Mouse (Mus musculus) brown adipose tissue, adult 24 weeks (tissue): Measurements from ENCODE around the gene Mad2l1. TPM values are rescaled to one million over a fixed set of nuclear protein-coding genes. Genes with fewer than 3 reads are reported as not detected.

Source experiments
- H3K27ac ChIP-seq: fragments of 200-500 bp; replicated peaks from 2 replicates; pipeline ENCODE4 v1.5.1; 2012; ENCODE audit warnings: low read depth, mild to moderate bottlenecking, low read length
- H3K4me1 ChIP-seq: fragments of 200-500 bp; 2 replicates; pipeline ENCODE4 v1.6.1; 2012; ENCODE audit warnings: low read length, mixed read lengths; ENCODE audit not compliant: control insufficient read depth, insufficient read depth, insufficient read length
- H3K4me3 ChIP-seq: fragments of 200-500 bp; 2 replicates; pipeline ENCODE4 v1.5.1; 2012; ENCODE audit warnings: low read depth, mild to moderate bottlenecking, low read length, moderate library complexity; ENCODE audit not compliant: insufficient read depth
- polyA plus RNA-seq: library from polyadenylated mRNA; stranded (reverse); fragments of >200 nt; gene quantifications from 2 replicates; pipeline ENCODE4 v1.2.4, GENCODE M21; 2012; ENCODE audit not compliant: missing spikeins, insufficient read depth, insufficient read length

Mad2l1 gene
- 3.5 and 5.8 TPM in 2 replicates for polyA plus RNA-seq

DNA sequence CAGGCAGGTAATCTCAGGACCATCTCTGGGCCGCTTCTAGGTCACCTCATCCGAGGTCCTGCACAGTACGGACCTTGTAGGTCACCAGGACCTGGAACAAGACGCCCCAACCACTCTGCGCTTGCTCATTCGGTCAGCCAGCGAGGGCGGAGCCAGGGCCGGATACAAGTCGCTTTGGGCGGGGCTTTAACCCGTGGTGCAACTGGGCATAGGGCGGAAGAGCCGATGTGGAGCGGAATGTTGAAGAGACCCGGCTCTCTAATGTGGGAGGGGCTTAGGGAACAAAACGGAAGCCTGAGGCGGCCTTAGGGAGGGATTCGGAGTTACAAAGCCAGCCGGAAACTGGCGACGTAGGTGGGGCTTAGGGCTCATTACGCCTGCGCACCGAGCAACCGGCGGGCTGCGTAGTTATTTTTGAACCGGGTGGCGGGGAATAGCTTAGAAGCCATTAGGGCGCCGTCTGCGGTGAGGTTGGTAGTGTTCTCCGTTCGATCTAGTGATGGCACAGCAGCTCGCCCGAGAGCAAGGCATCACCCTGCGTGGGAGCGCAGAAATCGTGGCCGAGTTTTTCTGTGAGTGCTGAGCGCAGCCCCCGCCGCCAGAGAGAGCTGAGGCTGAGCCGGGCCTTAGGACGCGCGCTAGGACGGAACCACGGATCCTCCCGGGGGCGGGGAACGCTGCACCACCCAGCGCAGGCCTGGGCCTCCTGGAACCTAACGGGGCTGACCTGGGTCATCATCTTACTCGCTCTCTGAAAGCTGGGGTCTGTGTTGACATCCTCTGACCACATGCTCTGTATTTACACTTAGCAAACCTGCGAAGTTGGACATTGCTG is at the start of gene Mad2l1:
Gene Mad2l1 (plus strand): TSS at position 363 of the 835 bp plus-strand sequence.
- no peaks in the 10 kb centered on the region for H3K4me1 ChIP-seq
- H3K27ac ChIP-seq, result peak within 1 kb of the TSS; percentile 75
- H3K4me3 ChIP-seq, result peak within 1 kb of the TSS; percentile 70

DNA sequence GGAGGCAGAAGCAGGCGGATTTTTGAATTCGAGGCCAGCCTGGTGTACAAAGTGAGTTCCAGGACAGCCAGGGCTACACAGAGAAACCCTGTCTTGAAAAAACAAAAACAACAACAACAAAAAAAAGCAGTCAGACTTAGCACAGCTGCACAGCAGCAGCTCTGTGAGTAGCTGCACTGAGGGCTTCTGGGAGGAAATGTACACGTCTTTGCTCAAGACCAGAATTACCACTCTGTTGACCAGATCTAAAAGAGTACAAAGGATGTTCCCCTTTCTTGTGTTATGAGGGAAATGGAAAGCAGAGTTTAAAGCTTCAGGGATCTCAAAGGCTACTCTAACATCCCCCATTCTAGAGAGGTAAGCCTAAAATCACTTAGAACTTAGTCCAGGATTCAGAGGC is 41.5 kb upstream of the Mad2l1 start:
- H3K27ac ChIP-seq, result no peak overlapping the region
- no peak overlapping the region for H3K4me3 ChIP-seq
- no peaks in the 10 kb centered on the region for H3K4me1 ChIP-seq

DNA sequence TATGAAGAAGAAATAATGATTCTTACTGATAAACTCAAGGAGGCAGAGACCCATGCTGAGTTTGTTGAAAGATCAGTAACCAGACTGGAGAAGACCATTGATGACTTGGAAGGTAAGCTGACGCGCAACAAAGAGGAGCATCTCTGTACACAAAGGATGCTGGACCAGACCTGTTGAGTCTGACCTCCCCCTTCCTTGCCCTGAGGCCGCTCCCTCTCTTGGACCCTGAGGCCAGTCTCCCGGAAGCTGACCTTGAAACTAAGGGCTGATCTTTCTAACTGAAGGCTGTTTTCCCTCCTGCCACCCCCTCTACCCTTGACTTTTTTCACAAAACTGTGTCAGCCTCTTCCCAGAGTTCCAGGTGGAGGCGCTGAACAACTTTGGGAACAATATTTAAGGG is 18.8 kb upstream of the Mad2l1 start:
- Histone ChIP-seq H3K4me1 (no peaks in the 10 kb centered on the region), H3K27ac (no peak overlapping the region), H3K4me3 (no peak overlapping the region)

DNA sequence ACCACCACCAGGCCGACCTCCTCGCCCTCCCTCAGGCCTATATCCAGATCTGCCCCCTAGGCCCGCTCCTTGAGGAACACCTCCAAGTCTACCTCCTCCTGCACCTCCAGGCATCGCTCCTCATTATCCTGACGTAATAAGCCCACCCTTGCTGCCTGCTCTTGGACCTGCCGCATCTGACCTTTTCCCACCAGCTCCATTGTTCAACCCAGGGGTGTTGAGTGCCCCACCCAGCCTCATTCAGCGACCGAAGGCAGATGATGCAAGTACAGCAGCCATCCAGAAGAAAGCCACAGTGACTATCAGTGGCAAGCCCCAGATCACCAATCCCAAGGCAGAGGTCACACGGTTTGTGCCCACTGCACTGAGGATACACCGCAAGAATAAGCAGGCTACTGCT is 6.8 kb upstream of the Mad2l1 start:
- no peak overlapping the region for H3K4me3 ChIP-seq
- H3K4me1 ChIP-seq, result no peaks in the 10 kb centered on the region

DNA sequence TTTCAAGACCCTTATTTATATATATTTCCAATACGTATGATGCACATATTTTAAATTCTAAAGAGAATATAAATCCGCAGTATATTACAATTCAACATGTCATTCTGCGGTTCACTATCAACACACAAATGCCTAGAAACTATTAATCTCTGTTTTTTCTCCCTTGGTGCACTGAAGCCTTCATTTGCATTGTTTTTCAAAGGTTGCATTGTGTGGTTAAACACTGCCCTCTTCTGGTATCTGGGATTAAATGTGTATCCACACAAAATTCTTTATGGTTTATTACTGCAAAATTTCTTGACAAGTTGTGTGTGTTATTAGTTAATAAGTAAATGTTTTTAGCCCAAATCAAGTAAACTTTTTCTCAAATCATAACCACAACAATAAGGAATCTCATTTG is 1.9 kb upstream of the Mad2l1 start:
- Histone ChIP-seq H3K4me3 (no peak overlapping the region), H3K27ac (no peak overlapping the region), H3K4me1 (no peaks in the 10 kb centered on the region)

More for the DNA sequence above, 6.8 kb upstream of the Mad2l1 start:
- H3K27ac ChIP-seq, result no peak overlapping the region

DNA sequence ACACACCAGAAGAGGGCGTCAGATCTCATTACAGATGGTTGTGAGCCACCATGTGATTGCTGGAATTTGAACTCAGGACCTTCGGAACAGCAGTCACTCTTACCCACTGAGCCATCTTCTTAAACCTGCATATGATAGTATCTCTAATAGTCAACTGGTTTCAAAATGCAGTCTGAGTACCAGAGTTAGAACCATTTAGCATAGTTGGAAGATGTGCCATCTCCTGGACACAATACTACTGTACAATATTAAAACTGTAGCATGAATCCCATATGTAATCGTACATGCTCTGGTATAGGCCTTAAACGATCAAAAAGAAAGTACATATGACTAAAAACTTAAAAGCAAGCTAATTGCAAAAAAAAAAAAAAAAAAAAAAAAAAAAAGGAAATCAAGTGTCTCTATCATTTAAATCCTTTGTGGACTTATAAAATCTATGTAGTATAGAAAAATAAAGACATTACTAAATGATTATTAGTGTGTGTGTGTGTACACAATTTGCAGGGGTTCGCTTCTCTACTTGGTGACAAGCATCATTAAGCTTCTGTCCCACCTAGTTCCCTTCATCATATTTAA is 736 bp upstream of the Mad2l1 start:
- Histone ChIP-seq H3K4me3 (peak overlapping the region; percentile 58), H3K4me1 (no peaks in the 10 kb centered on the region), H3K27ac (peak overlapping the region; percentile 75)

DNA sequence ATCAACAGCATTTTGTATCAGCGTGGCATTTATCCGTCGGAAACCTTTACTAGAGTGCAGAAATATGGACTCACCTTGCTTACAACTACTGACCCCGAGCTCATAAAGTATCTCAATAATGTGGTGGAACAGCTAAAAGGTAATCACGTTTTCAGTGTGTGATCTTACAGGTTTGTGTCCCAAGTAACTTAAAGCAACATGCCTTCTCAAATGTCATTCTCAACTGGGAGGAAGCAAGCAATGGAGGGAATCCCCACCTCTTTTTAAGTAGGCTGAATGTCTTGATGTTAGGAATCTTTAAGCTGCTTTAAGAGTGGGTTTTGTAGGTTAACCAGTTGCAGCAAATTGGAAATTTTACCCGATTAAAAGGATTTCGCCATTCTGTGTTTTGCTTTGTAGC is 776 bp downstream of the Mad2l1 start:
- H3K27ac ChIP-seq, result no peak overlapping the region
- peak overlapping the region; percentile 70 for H3K4me3 ChIP-seq
- H3K4me1 ChIP-seq, result no peaks in the 10 kb centered on the region

DNA sequence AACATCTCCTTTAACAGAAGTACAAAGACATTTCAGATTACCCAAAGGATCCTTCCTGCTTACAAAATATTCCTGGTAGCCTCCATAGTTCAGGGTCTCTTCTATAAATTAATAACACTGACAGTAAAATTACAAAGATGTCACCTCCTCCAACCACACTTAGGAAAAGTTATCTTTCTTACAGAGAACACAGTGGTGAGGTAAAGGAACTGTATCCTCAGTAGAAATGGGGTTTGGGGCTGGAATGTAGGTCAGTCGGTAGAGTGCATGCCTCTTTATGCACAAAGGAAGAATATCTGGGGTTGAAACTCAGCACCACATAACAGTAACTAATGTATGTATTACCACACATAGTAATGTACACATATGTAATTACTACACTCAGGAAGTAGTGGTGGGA is 24.8 kb downstream of the Mad2l1 start, which contains the start of gene Vmn1r32:
Gene Vmn1r32 (minus strand): TSS at position 101 of the 400 bp plus-strand sequence.
- Histone ChIP-seq H3K27ac (no peak within 1 kb of the TSS), H3K4me3 (no peak within 1 kb of the TSS), H3K4me1 (no peaks in the 10 kb centered on the region)

DNA sequence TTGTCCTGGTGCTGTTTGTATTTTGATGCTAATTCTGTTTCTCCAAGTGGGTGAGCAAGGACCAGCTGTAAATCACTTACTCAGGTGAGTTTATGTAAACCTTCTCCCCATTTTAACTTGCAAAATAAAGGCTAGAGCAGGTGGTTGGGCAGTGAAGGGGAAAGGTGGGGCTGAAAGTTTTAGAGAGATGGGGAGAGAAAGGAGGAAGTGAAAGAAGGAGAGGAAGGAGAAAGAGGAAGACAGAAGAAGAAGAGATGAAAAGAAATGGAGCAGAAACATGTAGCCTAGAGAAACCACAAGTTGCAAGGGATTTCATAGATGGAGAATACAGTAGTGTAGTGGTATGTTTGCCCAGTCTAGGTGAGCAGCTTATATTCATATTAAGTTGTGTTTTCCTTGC is 60.6 kb downstream of the Mad2l1 start:
- Histone ChIP-seq H3K4me1 (no peaks in the 10 kb centered on the region), H3K27ac (no peak overlapping the region), H3K4me3 (no peak overlapping the region)

Other genes with a start within 250 kb of the Mad2l1 start
- gene Vmn1r32, start 24.7 kb downstream of the Mad2l1 start, polyA plus RNA-seq, result not detected in 2 replicates
- gene Vmn1r33, start 82.9 kb downstream of the Mad2l1 start, polyA plus RNA-seq, result not detected in 2 replicates
- gene Vmn1r34, start 108.5 kb downstream of the Mad2l1 start, polyA plus RNA-seq, result not detected in 2 replicates
- gene Vmn1r35, start 150.5 kb downstream of the Mad2l1 start, polyA plus RNA-seq, result not detected in 2 replicates
- gene Vmn1r36, start 183.8 kb downstream of the Mad2l1 start, polyA plus RNA-seq, result not detected in 2 replicates
- not detected in 2 replicates for gene Vmn1r37, start 194.0 kb downstream of the Mad2l1 start, polyA plus RNA-seq
- not detected in 2 replicates for gene Vmn1r38, start 247.2 kb downstream of the Mad2l1 start, polyA plus RNA-seq